In the genomic region with DNA sequence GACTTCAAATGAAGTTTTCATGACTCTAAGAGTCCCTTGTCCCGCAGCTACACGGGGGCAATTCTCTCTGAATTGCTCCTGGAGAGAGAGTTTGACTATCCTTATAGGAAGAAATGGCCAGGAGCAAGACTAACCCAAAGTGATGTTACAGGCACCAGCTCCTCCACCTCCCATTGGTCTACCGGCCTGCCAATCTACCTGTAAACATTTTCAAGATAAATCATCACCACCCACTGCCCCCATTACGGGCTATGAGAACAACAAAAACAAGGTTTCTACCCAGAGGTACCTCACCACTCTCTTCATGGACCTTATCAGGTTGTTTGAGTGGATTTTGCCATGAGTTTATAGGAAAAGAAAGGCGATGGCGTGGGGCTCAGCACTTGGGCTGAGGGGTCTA, we compare ENCODE assay signal across 8 mouse cellular contexts. TPM values are rescaled to one million over a fixed set of nuclear protein-coding genes. Genes with fewer than 3 reads are reported as not detected.
A peak's percentile ranks its signal among the peaks of the same experiment; 100 is the strongest.
DNase-seq lines count a peak whose midpoint lies in the region; ATAC-seq and TF ChIP-seq lines count a peak whose summit lies in the region.

No protein-coding gene starts in this region.

- ATAC-seq in kidney, embryonic 16.5 days (ENCODE audit: low FRiP score, low TSS enrichment): no peak
- ATAC-seq in midbrain, postnatal 0 days (ENCODE audit: low FRiP score): no peak

- H3K4me1 ChIP-seq in heart, embryonic 10.5 days: peaks cover 38% of the 10 kb centered on the region
- H3K4me1 ChIP-seq in kidney, embryonic 16.5 days (ENCODE audit: insufficient read depth, low read length): peaks cover 24% of the 10 kb centered on the region
- peaks cover 5% of the 10 kb centered on the region; the same call in 1 of the 2 replicates for H3K4me1 ChIP-seq in midbrain, postnatal 0 days (ENCODE audit: insufficient read depth, low read length)
- peaks cover 4% of the 10 kb centered on the region for H3K4me1 ChIP-seq in cerebellum, adult 2 months (ENCODE audit: control insufficient read depth, insufficient read depth, low read length)

- H3K36me3 ChIP-seq in heart, embryonic 10.5 days: no peaks in the 10 kb centered on the region
- no peaks in the 10 kb centered on the region for H3K36me3 ChIP-seq in kidney, embryonic 16.5 days (ENCODE audit: insufficient read depth, low read length)
- H3K36me3 ChIP-seq in midbrain, postnatal 0 days (ENCODE audit: insufficient read depth, low read length): no peaks in the 10 kb centered on the region

- intact Hi-C loops in heart, postnatal 25 days (cut with DNase I): loop anchor here (5.0 to 10.0 kb wide), 2 partner anchors 200 to 343 kb away; no protein-coding TSS in a partner anchor

- H3K9ac ChIP-seq in kidney, embryonic 16.5 days (replicated peaks; ENCODE audit: low read length): peak overlapping the region; percentile 73
- no peak overlapping the region for H3K9ac ChIP-seq in midbrain, postnatal 0 days (replicated peaks; ENCODE audit: low read length, poor library complexity, severe bottlenecking)

- peaks cover 16% of the 10 kb centered on the region; the same call in 1 of the 2 replicates for H3K27me3 ChIP-seq in heart, embryonic 10.5 days (ENCODE audit: insufficient read depth, poor library complexity, severe bottlenecking)
- H3K27me3 ChIP-seq in kidney, embryonic 16.5 days (ENCODE audit: insufficient read depth, low read length): peaks cover 15% of the 10 kb centered on the region
- H3K27me3 ChIP-seq in midbrain, postnatal 0 days (ENCODE audit: insufficient read depth, low read length): peaks cover 9% of the 10 kb centered on the region
- H3K27me3 ChIP-seq in cerebellum, adult 2 months (ENCODE audit: control insufficient read depth, insufficient read depth, low read length): peaks cover 1% of the 10 kb centered on the region; the same call in 1 of the 2 replicates

- no peak for TF ChIP-seq CTCF in midbrain, postnatal 0 days (IDR thresholded peaks at IDR 0.05)
- TF ChIP-seq CTCF in cerebellum, adult 2 months (IDR thresholded peaks at IDR 0.05; ENCODE audit: borderline replicate concordance, insufficient read depth, low read depth, low read length): no peak

- DNase-seq in heart, adult 18-20 months: peak; percentile 28 to 70
- DNase-seq in heart, postnatal 25 days (ENCODE audit: low spot score): no peak
- DNase-seq in heart, embryonic 10.5 days (ENCODE audit: low spot score): no peak
- DNase-seq in midbrain, postnatal 0 days (ENCODE audit: low spot score): no peak
- no peak for DNase-seq in cerebellum, adult 9-11 months
- DNase-seq in cerebellum, adult 9-10 months: no peak
- DNase-seq in cerebellum, adult 2 months: no peak

- H3K4me3 ChIP-seq in heart, embryonic 10.5 days: peak overlapping the region; percentile 70
- H3K4me3 ChIP-seq in kidney, embryonic 16.5 days (ENCODE audit: low read length): peak overlapping the region; percentile 68
- H3K4me3 ChIP-seq in midbrain, postnatal 0 days (ENCODE audit: low read depth, low read length): peak overlapping the region; percentile 58
- H3K4me3 ChIP-seq in cerebellum, adult 2 months (replicated peaks; ENCODE audit: insufficient read depth, low read depth, low read length): no peak overlapping the region

- 0 out of 2 replicates have a peak overlapping the region, but pooled peaks have one; percentile 82 for H3K27ac ChIP-seq in heart, embryonic 10.5 days
- no peak overlapping the region for H3K27ac ChIP-seq in kidney, embryonic 16.5 days (ENCODE audit: low read length)
- H3K27ac ChIP-seq in midbrain, postnatal 0 days (ENCODE audit: low read depth, low read length): no peak overlapping the region
- no peak overlapping the region for H3K27ac ChIP-seq in cerebellum, adult 2 months (ENCODE audit: insufficient read depth, low read length)

- TF ChIP-seq POLR2A in cerebellum, adult 2 months (IDR thresholded peaks at IDR 0.05; ENCODE audit: borderline replicate concordance, insufficient read depth, low read length): no peak

- no peaks in the 10 kb centered on the region for H3K9me3 ChIP-seq in heart, embryonic 10.5 days
- no peaks in the 10 kb centered on the region for H3K9me3 ChIP-seq in kidney, embryonic 16.5 days (ENCODE audit: low read length)
- no peaks in the 10 kb centered on the region for H3K9me3 ChIP-seq in midbrain, postnatal 0 days (ENCODE audit: low read length)

- WGBS in heart, embryonic 10.5 days: 29% methylated on average over 6 of the region's 6 CpGs
- WGBS in kidney, embryonic 16.5 days: 35% methylated on average over 6 of the region's 6 CpGs
- 56% methylated on average over 6 of the region's 6 CpGs for WGBS in midbrain, postnatal 0 days
- 69% methylated on average over 6 of the region's 6 CpGs for WGBS in cerebellum, adult 2 months

- H3K4me2 ChIP-seq in kidney, embryonic 16.5 days (replicated peaks; ENCODE audit: low read depth, low read length): peak overlapping the region; percentile 83
- peak overlapping the region; percentile 100 for H3K4me2 ChIP-seq in midbrain, postnatal 0 days (ENCODE audit: low read depth, low read length, poor library complexity, severe bottlenecking)

RNA-seq across cellular contexts. Expression of gene Egln3, which starts 1.4 kb away (rescaled TPM):
- 10 to 100 TPM; 63.6 to 77.8 TPM for total RNA-seq in heart, adult 18-20 months (2021)
- 10 to 100 TPM; 96.7 to 97.4 TPM for total RNA-seq in heart, postnatal 25 days (2021)
- 5.4 and 6.1 TPM in 2 replicates for polyA plus RNA-seq in heart, embryonic 10.5 days (2016; fragmentation: Nextera tagmentation; extraction: Ambion mirVana)
- 15.4 and 15.5 TPM in 2 replicates for polyA plus RNA-seq in kidney, embryonic 16.5 days (2015; fragmentation: Nextera tagmentation; extraction: Ambion mirVana)
- total RNA-seq in midbrain, postnatal 0 days (2014; rRNA removed): 8.0 and 11.2 TPM in 2 replicates
- polyA plus RNA-seq in midbrain, postnatal 0 days (2015; fragmentation: Nextera tagmentation; extraction: Ambion mirVana): 3.5 and 3.6 TPM in 2 replicates
- polyA plus RNA-seq in cerebellum, adult 2 months (2012; rRNA removed): 5.5 and 6.5 TPM in 2 replicates

Comparison
In these comparisons a context has a peak if more than half of its experiments do, and no peak if none do; other contexts are left out.
1. DNase-seq: peak in heart, adult 18-20 months (2 of 2); none in heart, postnatal 25 days (single experiment), heart, embryonic 10.5 days (single experiment), midbrain, postnatal 0 days (single experiment), cerebellum, adult 9-11 months (single experiment), cerebellum, adult 9-10 months (single experiment) and cerebellum, adult 2 months (0 of 2).